Mouse (Mus musculus) left cerebral cortex, adult 2 months (tissue): ENCODE measurements around the gene Gm6993. TPM values are rescaled to one million over a fixed set of nuclear protein-coding genes. Genes with fewer than 3 reads are reported as not detected.

ENCODE experiments used
- DNase-seq, 2 experiments: peaks; one replicate each; pipeline ENCODE4 v3.0.0; 2021 to 2022; ENCODE audit warnings: low spot score in 2 of 2, mixed read lengths in 1 of 2; ENCODE audit errors: extremely low spot score in 1 of 2
- H3K27ac ChIP-seq: fragments of 200-600 bp; 2 replicates; pipeline ENCODE4 v1.8.1; 2022
- H3K4me3 ChIP-seq: fragments of 200-600 bp; 2 replicates; pipeline ENCODE4 v1.8.1; 2022
- CTCF ChIP-seq: fragments of 200-600 bp; IDR thresholded peaks from 2 replicates; pipeline ENCODE4 v1.8.1; 2022; ENCODE audit warnings: antibody characterized with exemption, mild to moderate bottlenecking, moderate library complexity
- intact Hi-C: fragments of 180-260 bp; cut with DNase I; formaldehyde crosslinking; loops from one replicate; pipeline ENCODE4 v1.15.1; 2025
- total RNA-seq, 2 experiments: library from RNA; stranded (reverse); gene quantifications; 2 replicates each; pipeline ENCODE4 v1.2.3; 2021

Gene Gm6993
- total RNA-seq, 2 experiments from 2014 or later = not detected

DNA sequence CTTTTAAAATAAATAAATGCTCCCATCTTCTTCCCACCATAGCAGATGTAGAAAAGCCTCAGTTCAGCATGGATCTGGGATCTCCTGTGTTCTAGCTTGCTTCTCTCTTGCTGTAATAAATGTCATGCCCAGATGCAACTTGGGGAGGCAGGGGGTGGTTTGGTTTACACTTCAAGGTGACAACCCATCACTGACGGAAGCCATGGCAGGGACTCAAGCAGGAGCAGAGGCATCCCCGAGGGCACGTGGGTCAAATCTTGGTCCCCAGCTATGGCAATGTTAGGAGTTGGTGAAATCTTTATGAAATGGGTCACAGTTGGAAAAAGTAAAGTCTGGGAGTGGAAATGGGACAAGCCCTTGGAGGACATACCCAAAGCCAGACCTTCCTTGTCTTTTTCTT lies 4.1 kb downstream of the Gm6993 start:
- TF ChIP-seq CTCF = no peak
- no peak overlapping the region for H3K4me3 ChIP-seq
- no peak overlapping the region for H3K27ac ChIP-seq
- intact Hi-C loops = no loop called here
- no peak for DNase-seq

DNA sequence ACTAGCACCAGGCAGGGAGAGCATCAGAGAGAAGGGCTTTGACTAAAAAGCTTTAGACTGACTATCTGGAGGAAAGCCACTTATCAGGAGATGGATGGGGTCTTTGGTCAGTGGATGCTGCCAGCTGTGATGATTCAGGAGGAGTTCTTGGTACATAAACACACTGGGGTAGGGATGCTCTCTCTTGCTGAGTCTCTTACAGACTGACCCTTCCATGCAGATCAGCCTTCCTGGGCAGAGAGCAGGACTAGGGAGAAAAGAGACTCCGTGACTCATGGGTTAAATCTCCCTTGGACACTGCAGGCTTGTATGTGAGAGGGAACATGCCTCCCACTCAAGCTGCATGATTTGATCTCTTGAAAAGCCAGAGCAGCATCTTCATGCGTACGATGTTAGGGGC lies 5.6 kb downstream of the Gm6993 start:
- DNase-seq = no peak

DNA sequence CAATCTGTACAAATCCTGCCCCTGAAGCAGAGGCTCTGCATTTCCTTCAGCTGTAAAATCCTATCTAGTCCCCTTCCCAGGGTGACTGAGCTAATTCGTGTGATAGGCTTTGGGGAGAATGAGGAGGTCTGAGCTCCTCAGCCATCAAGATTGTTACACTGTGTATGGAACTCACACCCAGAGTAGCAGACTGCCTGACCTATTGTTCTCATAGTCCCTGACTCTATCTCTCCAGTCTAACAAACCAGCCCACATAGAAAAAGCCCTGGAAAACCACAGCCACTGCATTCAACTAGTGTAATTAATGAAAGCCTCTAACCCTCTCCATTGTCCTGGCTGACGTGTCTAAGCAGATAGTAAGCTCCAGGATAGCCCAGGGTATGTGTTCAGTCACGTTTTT lies 6.0 kb downstream of the Gm6993 start:
- Histone ChIP-seq H3K27ac (no peak overlapping the region), H3K4me3 (no peak overlapping the region)
- no peak for TF ChIP-seq CTCF
- no peak for DNase-seq
- intact Hi-C loops = no loop called here

More for the DNA sequence above, 5.6 kb downstream of the Gm6993 start:
- intact Hi-C loops = no loop called here
- H3K4me3 ChIP-seq = no peak overlapping the region
- TF ChIP-seq CTCF = no peak
- H3K27ac ChIP-seq = no peak overlapping the region

DNA sequence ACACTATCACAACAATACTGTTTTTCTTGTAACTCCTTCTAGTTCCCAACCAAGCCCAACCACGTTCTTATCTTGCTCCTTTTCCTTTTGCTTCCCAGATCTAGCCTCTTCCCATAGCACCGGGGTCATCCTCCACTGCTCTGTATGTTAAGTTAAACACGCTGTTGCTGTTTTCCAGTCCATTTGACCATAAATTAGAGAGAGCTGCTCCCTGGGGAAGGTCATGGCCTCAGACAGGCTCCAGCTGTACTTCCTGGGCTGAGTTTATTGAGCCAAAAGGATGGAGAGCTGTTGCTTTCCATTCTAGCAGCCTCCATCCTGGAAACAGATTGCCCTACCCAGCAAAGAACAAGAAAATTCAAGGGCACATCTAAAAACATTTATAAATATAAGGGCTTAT lies 7.6 kb downstream of the Gm6993 start:
- TF ChIP-seq CTCF = no peak
- intact Hi-C loops = no loop called here
- H3K4me3 ChIP-seq = no peak overlapping the region

DNA sequence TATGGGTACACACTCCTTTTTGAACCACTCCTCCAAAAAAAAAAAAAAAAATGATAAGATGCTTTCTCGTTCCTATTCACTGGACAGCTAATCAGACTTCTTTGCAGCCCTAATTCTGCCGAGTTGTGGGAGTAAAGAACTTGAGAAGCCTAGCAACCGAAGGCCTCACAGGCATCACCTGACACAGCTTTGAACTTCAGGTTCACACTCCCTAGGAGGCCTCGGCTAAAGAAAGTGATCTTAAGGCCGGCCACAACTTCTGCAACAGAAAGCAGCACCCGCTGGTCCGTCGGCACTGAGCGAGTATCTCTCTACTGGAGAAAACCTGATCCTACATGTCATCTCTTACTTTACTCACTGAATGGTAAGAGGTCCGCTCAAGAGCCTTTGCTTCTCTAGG lies 8.1 kb downstream of the Gm6993 start:
- intact Hi-C loops = no loop called here
- TF ChIP-seq CTCF = no peak
- Histone ChIP-seq H3K4me3 (no peak overlapping the region), H3K27ac (no peak overlapping the region)
- no peak for DNase-seq

More for the DNA sequence above, 7.6 kb downstream of the Gm6993 start:
- no peak overlapping the region for H3K27ac ChIP-seq
- DNase-seq = no peak

DNA sequence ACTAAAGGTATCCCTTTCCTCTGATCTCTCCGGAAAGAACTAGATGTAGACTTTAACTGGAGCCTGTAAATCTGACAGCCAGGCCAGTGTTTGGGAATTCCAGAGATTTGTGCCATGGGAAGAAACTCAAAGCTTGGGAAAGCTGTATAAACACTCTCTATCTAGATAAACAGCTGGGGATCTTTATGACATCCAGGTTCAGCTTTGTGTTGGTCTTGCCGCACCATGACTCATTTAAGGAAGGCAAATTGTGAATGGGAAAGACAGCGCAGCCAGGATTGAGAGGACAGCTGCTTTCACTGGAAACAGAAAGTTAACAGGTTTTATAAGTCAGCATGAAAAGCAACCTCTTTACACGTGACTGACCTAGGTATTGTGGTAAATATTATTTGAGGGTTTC lies 11.7 kb downstream of the Gm6993 start:
- TF ChIP-seq CTCF = no peak

DNA sequence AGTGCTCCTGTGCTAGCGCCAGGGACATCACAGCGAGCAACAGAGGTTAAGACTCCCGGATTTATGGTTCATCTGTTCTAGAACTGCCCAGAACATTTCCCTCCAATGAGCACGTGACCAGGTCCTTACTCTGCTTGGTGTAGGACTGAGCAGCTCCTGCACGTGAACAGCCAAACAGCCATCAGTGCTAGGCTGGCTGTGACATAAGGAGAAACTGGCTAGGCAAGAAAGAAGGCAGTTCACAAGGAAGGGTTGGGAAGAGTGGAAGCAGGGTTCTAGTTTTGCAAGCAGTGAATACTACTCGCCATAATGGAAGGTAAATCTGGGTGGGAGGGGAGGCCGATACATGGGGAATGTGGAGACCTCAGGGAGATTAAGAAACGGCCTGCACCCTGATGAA lies 14.4 kb downstream of the Gm6993 start:
- Histone ChIP-seq H3K4me3 (no peak overlapping the region), H3K27ac (no peak overlapping the region)
- intact Hi-C loops = no loop called here
- no peak for TF ChIP-seq CTCF
- no peak for DNase-seq

More for the DNA sequence above, 11.7 kb downstream of the Gm6993 start:
- Histone ChIP-seq H3K4me3 (no peak overlapping the region), H3K27ac (no peak overlapping the region)
- intact Hi-C loops = no loop called here
- DNase-seq = no peak

DNA sequence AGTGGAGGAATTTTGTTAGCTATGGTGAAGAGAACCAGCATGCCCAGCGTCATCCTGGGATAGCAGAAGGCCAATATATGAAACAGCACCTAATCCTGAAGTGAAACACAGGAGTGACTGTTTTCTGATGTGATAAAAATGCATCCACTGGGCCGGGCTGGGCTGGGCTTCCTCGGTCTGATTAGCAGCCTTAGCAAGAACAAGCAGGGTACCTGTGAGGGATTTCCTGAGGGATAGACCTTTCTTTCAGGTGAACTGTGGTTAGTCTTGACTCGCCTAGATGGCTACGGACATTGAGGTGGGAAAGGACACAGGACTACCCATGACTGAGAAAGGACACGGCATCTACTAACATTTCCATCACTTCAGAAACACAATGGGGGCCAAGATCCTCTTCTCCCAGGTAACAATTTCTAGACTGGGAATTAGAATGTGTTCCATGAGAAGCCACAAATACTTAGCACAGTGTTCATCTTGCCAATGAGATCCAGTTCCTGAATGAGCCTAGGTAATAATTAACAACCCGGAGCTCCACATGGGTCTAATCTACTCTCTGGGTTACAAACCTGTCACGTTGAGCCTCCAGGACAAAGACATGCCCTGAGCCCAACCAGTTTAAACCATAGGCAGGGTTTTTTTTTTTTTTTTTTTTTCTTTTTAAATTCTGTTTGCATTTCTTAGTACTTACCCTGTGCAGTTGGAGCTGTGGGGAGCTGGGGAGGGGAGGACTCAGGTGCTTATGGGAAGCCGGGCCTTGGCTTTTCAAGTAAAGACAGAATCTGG lies 15.7 kb downstream of the Gm6993 start:
- no peak overlapping the region for H3K27ac ChIP-seq
- TF ChIP-seq CTCF = no peak
- intact Hi-C loops = no loop called here
- no peak overlapping the region for H3K4me3 ChIP-seq
- DNase-seq = no peak

DNA sequence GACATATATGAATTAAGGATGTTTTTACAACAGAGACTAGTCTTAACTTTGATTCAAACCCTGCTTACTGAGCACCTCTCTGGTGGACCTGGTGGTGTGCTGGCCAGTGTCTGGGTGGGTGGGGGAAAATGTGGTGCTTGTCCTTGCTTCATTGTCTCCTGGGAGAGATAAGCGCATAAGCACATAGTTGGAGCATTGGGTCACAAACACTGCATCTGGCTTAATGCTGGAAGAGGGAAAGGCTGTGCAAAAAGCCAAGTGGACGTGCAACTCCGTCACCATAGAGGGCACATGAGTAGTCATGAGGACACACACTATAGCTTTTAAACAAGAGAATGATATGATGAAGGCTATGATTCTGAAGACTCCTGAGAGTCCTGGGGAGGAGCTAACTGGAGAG lies 21.3 kb downstream of the Gm6993 start:
- no peak for DNase-seq
- no peak overlapping the region for H3K4me3 ChIP-seq
- intact Hi-C loops = no loop called here
- TF ChIP-seq CTCF = no peak
- no peak overlapping the region for H3K27ac ChIP-seq

DNA sequence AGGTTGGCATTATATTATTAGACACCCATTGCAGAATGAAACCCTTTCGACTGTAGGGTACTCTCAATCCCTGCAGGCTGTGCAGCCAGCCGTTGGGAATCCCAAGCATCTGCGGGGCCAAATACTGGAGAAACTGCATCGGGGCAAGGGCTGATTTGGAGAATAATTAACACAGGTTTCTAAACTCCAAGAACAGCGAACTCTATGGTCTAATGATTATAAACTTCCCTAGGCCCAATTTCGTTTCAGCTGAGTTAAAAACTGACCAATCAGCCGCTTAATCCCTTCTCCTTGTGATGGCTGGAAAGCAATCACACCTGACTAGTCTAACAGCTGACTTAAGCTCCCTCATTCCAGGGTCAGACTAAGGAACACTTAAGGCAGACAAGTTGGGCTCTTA lies 23.4 kb downstream of the Gm6993 start:
- no peak for TF ChIP-seq CTCF
- intact Hi-C loops = no loop called here
- DNase-seq = no peak
- H3K27ac ChIP-seq = no peak overlapping the region
- no peak overlapping the region for H3K4me3 ChIP-seq

DNA sequence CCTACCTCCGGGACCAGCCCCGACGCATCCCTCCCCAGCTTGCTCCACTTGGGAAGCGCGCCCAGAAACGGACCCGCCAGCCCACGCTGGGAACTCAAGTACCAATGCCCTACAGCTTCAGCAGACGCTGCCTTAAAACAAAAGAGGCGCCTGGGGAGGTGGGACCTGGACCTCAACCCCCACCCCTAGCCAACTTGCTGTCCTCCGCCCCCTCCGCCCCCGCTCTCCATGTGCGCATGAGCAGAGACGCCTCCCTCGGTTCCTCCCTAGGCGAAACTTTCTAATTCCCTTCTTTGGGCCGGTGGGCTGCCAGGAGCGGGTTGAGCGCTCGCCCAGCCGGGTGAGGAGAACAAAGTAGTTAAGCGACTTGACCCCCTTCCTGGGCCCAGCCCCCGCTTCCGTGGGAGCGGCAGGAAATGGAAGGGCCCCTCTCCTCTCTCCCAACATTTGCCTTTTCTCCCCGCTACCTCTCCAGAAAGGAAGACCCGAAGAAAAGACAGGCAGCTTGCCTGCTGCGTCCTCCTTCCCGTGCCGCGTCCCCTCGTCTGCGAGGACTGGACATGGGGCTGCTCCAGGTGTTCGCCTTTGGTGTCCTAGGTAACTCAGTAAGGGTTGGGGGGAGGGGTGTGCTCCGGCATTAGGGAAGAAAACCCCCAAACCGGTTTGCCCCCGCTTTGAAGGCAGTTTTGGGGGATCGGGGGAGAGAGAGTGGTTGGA lies 24.6 kb downstream of the Gm6993 start, which contains the start of gene Lamb1:
Gene Lamb1, plus strand, starts transcription at position 230 of the 717 bp plus-strand sequence.
- intact Hi-C loops = no loop called here
- H3K27ac ChIP-seq = peak within 1 kb of the TSS; percentile 36; the same call in 1 of the 2 replicates
- peak; percentile 36 to 37 for DNase-seq
- H3K4me3 ChIP-seq = peak within 1 kb of the TSS; percentile 53
- no peak for TF ChIP-seq CTCF

DNA sequence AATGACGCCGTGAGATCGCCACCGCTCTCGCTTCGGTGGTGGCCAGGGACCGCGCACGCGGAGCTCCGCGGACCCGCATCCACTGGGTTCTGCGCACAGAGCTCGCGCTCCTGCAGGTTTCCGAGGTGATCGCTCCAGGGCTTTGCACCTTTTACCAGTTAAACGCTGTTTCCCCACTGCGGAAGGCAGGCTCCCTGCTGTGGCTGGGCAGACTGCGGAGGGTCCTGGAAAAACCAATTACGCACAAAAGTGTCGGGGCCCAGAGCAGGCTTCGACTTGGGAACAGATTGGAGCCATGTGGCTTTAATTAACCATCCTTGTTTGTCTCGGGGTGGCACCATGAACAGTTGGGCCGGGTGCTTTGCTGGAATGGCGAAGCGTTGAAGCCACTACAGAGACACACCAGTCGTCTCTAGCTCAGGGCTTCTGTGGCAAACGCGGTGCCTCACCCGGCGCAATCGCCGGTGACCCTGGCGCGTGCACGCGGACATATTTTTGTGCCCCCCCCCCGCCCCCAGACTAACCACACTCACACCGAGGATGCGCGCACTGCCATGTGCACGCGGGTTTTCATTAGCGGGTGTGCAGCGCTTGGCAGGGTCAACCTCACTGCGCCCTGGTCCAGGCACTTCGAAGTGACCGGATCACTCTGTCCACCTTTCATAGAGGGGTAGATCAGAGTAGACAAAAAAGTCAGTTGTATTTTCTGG lies 25.3 kb downstream of the Gm6993 start:
- peak overlapping the region; percentile 36; the same call in 1 of the 2 replicates for H3K27ac ChIP-seq
- peak; percentile 19 to 45 for DNase-seq
- no peak for TF ChIP-seq CTCF
- intact Hi-C loops = no loop called here
- H3K4me3 ChIP-seq = peak overlapping the region; percentile 53
